In the genomic region with DNA sequence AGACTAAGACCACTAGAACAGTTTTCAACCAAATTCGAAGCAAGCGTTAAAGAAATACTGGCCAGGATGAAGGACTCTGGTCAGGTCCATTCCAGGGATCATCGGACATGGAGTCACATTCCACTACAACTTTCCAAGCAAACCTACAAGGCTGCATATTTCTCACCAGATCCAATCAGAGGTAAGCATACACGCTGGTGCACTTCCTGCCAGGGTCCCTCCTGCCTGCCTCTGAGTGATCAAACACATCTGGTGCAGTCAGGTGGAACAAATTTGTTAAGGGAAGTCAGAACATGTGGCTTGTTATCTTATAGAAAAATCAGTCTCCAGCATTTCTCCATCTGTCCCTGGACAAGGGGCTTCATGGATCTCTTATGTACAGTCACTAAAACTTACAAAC, we compare ENCODE assay signal across 19 mouse cellular contexts.
DNase-seq lines count a peak whose midpoint lies in the region; ATAC-seq and TF ChIP-seq lines count a peak whose summit lies in the region.
"Had no signal": no experiment of that assay in that cellular context is flagged by ENCODE, and none has a peak within 500 bp of the region (broad histone marks: within the 10 kb centered on the region; RNA-seq: fewer than 3 reads in every experiment).

No protein-coding gene starts in this region.

- H3K9ac ChIP-seq in kidney, embryonic 14.5 days (ENCODE audit: low read depth, low read length), result no peak overlapping the region
- no peak overlapping the region for H3K9ac ChIP-seq in embryonic facial prominence, embryonic 13.5 days
- no peak overlapping the region for H3K9ac ChIP-seq in liver, postnatal 0 days (replicated peaks)
- H3K9ac ChIP-seq: forebrain, embryonic 13.5 days; stomach, embryonic 15.5 days had no signal

- no peak for TF ChIP-seq EP300 in liver, postnatal 0 days (IDR thresholded peaks at IDR 0.05; ENCODE audit: low read depth)

- no peak overlapping the region; the same call in 1 of the 2 replicates for H3K27ac ChIP-seq in kidney, embryonic 14.5 days (ENCODE audit: low read depth, low read length)
- H3K27ac ChIP-seq in embryonic facial prominence, embryonic 13.5 days, result peak overlapping the region; percentile 52
- no peak overlapping the region for H3K27ac ChIP-seq in liver, postnatal 0 days (ENCODE audit: low read depth)
- H3K27ac ChIP-seq: forebrain, embryonic 13.5 days; stomach, embryonic 15.5 days had no signal

- peak; percentile 74 for ATAC-seq in kidney, embryonic 14.5 days (ENCODE audit: low FRiP score, low TSS enrichment)
- peak; percentile 66; the same call in 1 of the 2 replicates for ATAC-seq in G1E (ENCODE audit: extremely low read depth, insufficient number of reproducible peaks, low FRiP score, poor library complexity, severe bottlenecking)
- ATAC-seq in embryonic facial prominence, embryonic 13.5 days (ENCODE audit: insufficient number of reproducible peaks, insufficient read depth, low FRiP score, low TSS enrichment, low read depth), result no peak
- ATAC-seq in liver, postnatal 0 days, result no peak
- ATAC-seq: forebrain, embryonic 13.5 days; midbrain, embryonic 16.5 days had no signal

- 55% methylated on average over 4 of the region's 4 CpGs for WGBS in kidney, embryonic 14.5 days
- whole genome bisulfite sequencing in embryonic facial prominence, embryonic 13.5 days, result 38% methylated on average over 4 of the region's 4 CpGs
- WGBS in liver, postnatal 0 days (ENCODE audit: insufficient replicate concordance), result 83% methylated on average over 4 of the region's 4 CpGs

- H3K27me3 ChIP-seq in kidney, embryonic 14.5 days (ENCODE audit: control insufficient read depth, insufficient read depth, low read length), result no peaks in the 10 kb centered on the region
- H3K27me3 ChIP-seq in G1E (ENCODE audit: insufficient read depth, low read length), result no peaks in the 10 kb centered on the region
- H3K27me3 ChIP-seq in embryonic facial prominence, embryonic 13.5 days, result no peaks in the 10 kb centered on the region
- no peaks in the 10 kb centered on the region for H3K27me3 ChIP-seq in liver, postnatal 0 days (ENCODE audit: insufficient read depth, low read length)
- H3K27me3 ChIP-seq: CH12.LX; forebrain, embryonic 13.5 days; stomach, embryonic 15.5 days had no signal

- peak; percentile 74 for DNase-seq in heart, adult 11 months
- no peak for DNase-seq in heart, postnatal 4 days
- DNase-seq in kidney, postnatal 14 days, result no peak
- peak; percentile 23 for DNase-seq in G1E (ENCODE audit: low spot score)
- DNase-seq in liver, postnatal 0 days, result no peak
- DNase-seq in frontal cortex, postnatal 25 days (ENCODE audit: low spot score in 2 of 2), result no peak
- DNase-seq: cerebellum, adult 18-20 months; cerebellum, postnatal 25 days; gastrocnemius, postnatal 14 days; lung, adult 2 months; lung, postnatal 4 days; right cerebral cortex, postnatal 25 days had no signal

- no peaks in the 10 kb centered on the region; the same call in 1 of the 2 replicates for H3K36me3 ChIP-seq in kidney, embryonic 14.5 days (ENCODE audit: control insufficient read depth, insufficient read depth, low read length)
- H3K36me3 ChIP-seq in G1E (replicated peaks), result peaks cover 62% of the 10 kb centered on the region
- H3K36me3 ChIP-seq in embryonic facial prominence, embryonic 13.5 days, result peaks cover 13% of the 10 kb centered on the region
- peaks cover 4% of the 10 kb centered on the region for H3K36me3 ChIP-seq in liver, postnatal 0 days (replicated peaks; ENCODE audit: insufficient read depth, low read length)
- H3K36me3 ChIP-seq: stomach, embryonic 15.5 days had no signal

- H3K9me3 ChIP-seq in kidney, embryonic 14.5 days (ENCODE audit: control insufficient read depth, low read length), result no peaks in the 10 kb centered on the region
- no peaks in the 10 kb centered on the region for H3K9me3 ChIP-seq in G1E (replicated peaks)
- H3K9me3 ChIP-seq in embryonic facial prominence, embryonic 13.5 days, result no peaks in the 10 kb centered on the region
- no peaks in the 10 kb centered on the region for H3K9me3 ChIP-seq in liver, postnatal 0 days (ENCODE audit: low read length)
- H3K9me3 ChIP-seq: forebrain, embryonic 13.5 days; stomach, embryonic 15.5 days had no signal

- H3K4me3 ChIP-seq in kidney, embryonic 14.5 days (ENCODE audit: low read length), result no peak overlapping the region
- no peak overlapping the region for H3K4me3 ChIP-seq in G1E (ENCODE audit: low read depth, low read length)
- H3K4me3 ChIP-seq in embryonic facial prominence, embryonic 13.5 days, result no peak overlapping the region
- no peak overlapping the region for H3K4me3 ChIP-seq in liver, postnatal 0 days (ENCODE audit: low read depth, low read length)
- H3K4me3 ChIP-seq: forebrain, embryonic 13.5 days; stomach, embryonic 15.5 days had no signal

- no peak for TF ChIP-seq CTCF in G1E (IDR thresholded peaks at IDR 0.05; ENCODE audit: low read depth, low read length)
- no peak for TF ChIP-seq CTCF in liver, postnatal 0 days (IDR thresholded peaks at IDR 0.05; ENCODE audit: low read depth)

- no peak overlapping the region for H3K4me2 ChIP-seq in kidney, embryonic 14.5 days (replicated peaks; ENCODE audit: low read depth, low read length)
- H3K4me2 ChIP-seq in embryonic facial prominence, embryonic 13.5 days, result no peak overlapping the region
- H3K4me2 ChIP-seq in liver, postnatal 0 days (ENCODE audit: low read depth, low read length), result no peak overlapping the region
- H3K4me2 ChIP-seq: forebrain, embryonic 13.5 days; liver, embryonic 11.5 days; stomach, embryonic 15.5 days had no signal

- H3K4me1 ChIP-seq in kidney, embryonic 14.5 days (ENCODE audit: control insufficient read depth, insufficient read depth, low read length), result no peaks in the 10 kb centered on the region; the same call in 1 of the 2 replicates
- H3K4me1 ChIP-seq in G1E (ENCODE audit: insufficient read depth, low read depth, low read length), result peaks cover 57% of the 10 kb centered on the region
- peaks cover 18% of the 10 kb centered on the region for H3K4me1 ChIP-seq in embryonic facial prominence, embryonic 13.5 days
- H3K4me1 ChIP-seq in liver, postnatal 0 days (ENCODE audit: insufficient read depth), result no peaks in the 10 kb centered on the region
- H3K4me1 ChIP-seq: forebrain, embryonic 13.5 days; stomach, embryonic 15.5 days had no signal

Comparison
In these comparisons a context has a peak if more than half of its experiments do, and no peak if none do; other contexts are left out.
1. DNase-seq: peak in heart, adult 11 months (single experiment) and G1E (single experiment); none in heart, postnatal 4 days (single experiment), kidney, postnatal 14 days (single experiment), liver, postnatal 0 days (single experiment) and frontal cortex, postnatal 25 days (0 of 2).
2. ATAC-seq: peak in kidney, embryonic 14.5 days (single experiment) and G1E (single experiment); none in embryonic facial prominence, embryonic 13.5 days (single experiment) and liver, postnatal 0 days (single experiment).